Mouse (Mus musculus): ENCODE data around the gene Inhbe. TPM values are rescaled to one million over a fixed set of nuclear protein-coding genes. Genes with fewer than 3 reads are reported as not detected.
A peak's percentile ranks its signal among the peaks of the same experiment; 100 is the strongest.
"Not testable (repeated sequence)": the region's sequence is repeated elsewhere in the genome, so short reads cannot be mapped to it uniquely, and the experiment has no call there.

Inhbe gene
- total RNA-seq, 2 experiments from 2014 or later: not detected

- intact Hi-C loops (cut with DNase I): no loop called here
- DNase-seq (ENCODE audit: low spot score): no peak
Measured at GRCm38 (mm10) chr10:127325454-127326016, 28.7 kb downstream of the Inhbe start.

GRCm38 (mm10) chr10:127324495-127324894, 29.7 kb downstream of the Inhbe start:
- DNase-seq (ENCODE audit: low spot score): no peak
- intact Hi-C loops (cut with DNase I): no loop called here

GRCm38 (mm10) chr10:127323131-127323855, 30.9 kb downstream of the Inhbe start:
- no peak for DNase-seq (ENCODE audit: low spot score)
- intact Hi-C loops (cut with DNase I): no loop called here

- DNase-seq (ENCODE audit: low spot score): no peak
- intact Hi-C loops (cut with DNase I): no loop called here
Measured at GRCm38 (mm10) chr10:127322669-127323068, 31.5 kb downstream of the Inhbe start.

GRCm38 (mm10) chr10:127322178-127322577, 32.0 kb downstream of the Inhbe start:
- intact Hi-C loops (cut with DNase I): no loop called here
- DNase-seq (ENCODE audit: low spot score): no peak

GRCm38 (mm10) chr10:127321621-127322020, 32.6 kb downstream of the Inhbe start, which contains the start of gene Arhgap9:
Arhgap9 (plus strand) TSS chr10:127321964.
- intact Hi-C loops (cut with DNase I): no loop called here

GRCm38 (mm10) chr10:127319969-127320368, 34.2 kb downstream of the Inhbe start:
- no peak for DNase-seq (ENCODE audit: low spot score)
- intact Hi-C loops (cut with DNase I): no loop called here

More at GRCm38 (mm10) chr10:127321621-127322020, 32.6 kb downstream of the Inhbe start, which contains the start of gene Arhgap9:
- DNase-seq (ENCODE audit: low spot score): no peak

- intact Hi-C loops (cut with DNase I): no loop called here
- DNase-seq (ENCODE audit: low spot score): no peak
Measured at GRCm38 (mm10) chr10:127318009-127318408, 36.2 kb downstream of the Inhbe start.

GRCm38 (mm10) chr10:127317277-127317676, 36.9 kb downstream of the Inhbe start:
- no peak for DNase-seq (ENCODE audit: low spot score)
- intact Hi-C loops (cut with DNase I): no loop called here

GRCm38 (mm10) chr10:127314950-127315349, 39.3 kb downstream of the Inhbe start:
- not testable (repeated sequence) for DNase-seq (ENCODE audit: low spot score)
- intact Hi-C loops (cut with DNase I): loop anchor here (2.0 kb wide), 1 partner anchor 144 kb away; no protein-coding TSS in a partner anchor

GRCm38 (mm10) chr10:127313516-127313915, 40.7 kb downstream of the Inhbe start:
- DNase-seq (ENCODE audit: low spot score): not testable (repeated sequence)
- intact Hi-C loops (cut with DNase I): loop anchor here (2.0 kb wide), 1 partner anchor 47 kb away; the partner anchor contains the start of gene Dctn2

- intact Hi-C loops (cut with DNase I): loop anchor here (2.0 kb wide), 1 partner anchor 46 kb away; the partner anchor contains the start of gene Dctn2
- DNase-seq (ENCODE audit: low spot score): no peak
Measured at GRCm38 (mm10) chr10:127312858-127313257, 41.4 kb downstream of the Inhbe start.

GRCm38 (mm10) chr10:127312356-127312676, 41.9 kb downstream of the Inhbe start:
- peak; percentile 53 for DNase-seq (ENCODE audit: low spot score)
- intact Hi-C loops (cut with DNase I): loop anchor here (2.0 kb wide), 1 partner anchor 46 kb away; the partner anchor contains the start of gene Dctn2

GRCm38 (mm10) chr10:127311476-127312355, 42.5 kb downstream of the Inhbe start, which contains the start of gene Mars:
Mars (minus strand) TSS chr10:127311786.
- intact Hi-C loops (cut with DNase I): loop anchor here (2.0 kb wide), 1 partner anchor 45 kb away; the partner anchor contains the start of gene Dctn2
- DNase-seq (ENCODE audit: low spot score): peak; percentile 89

- intact Hi-C loops (cut with DNase I): no loop called here
- DNase-seq (ENCODE audit: low spot score): no peak
Measured at GRCm38 (mm10) chr10:127310523-127311475, 43.4 kb downstream of the Inhbe start.

- DNase-seq (ENCODE audit: low spot score): not testable (repeated sequence)
- intact Hi-C loops (cut with DNase I): loop anchor here (2.0 kb wide), 1 partner anchor 16 kb away; no protein-coding TSS in a partner anchor
Measured at GRCm38 (mm10) chr10:127309167-127309566, 45.0 kb downstream of the Inhbe start.

GRCm38 (mm10) chr10:127303136-127303535, 51.1 kb downstream of the Inhbe start:
- no peak for DNase-seq (ENCODE audit: low spot score)
- intact Hi-C loops (cut with DNase I): no loop called here

- DNase-seq (ENCODE audit: low spot score): no peak
- intact Hi-C loops (cut with DNase I): no loop called here
Measured at GRCm38 (mm10) chr10:127300361-127300760, 53.9 kb downstream of the Inhbe start.

Measured in heart, postnatal 25 days (tissue).